Mouse (Mus musculus) liver, embryonic 16.5 days (tissue): Measurements from ENCODE around the gene Rnf115. TPM values are rescaled to one million over a fixed set of nuclear protein-coding genes. Genes with fewer than 3 reads are reported as not detected.
"Not testable (repeated sequence)": the region's sequence is repeated elsewhere in the genome, so short reads cannot be mapped to it uniquely, and the experiment has no call there.

Experiments
- ATAC-seq: fragments of 200-750 bp; cut with Nextera tagmentation; 2 replicates; pipeline ENCODE4 v1.8.0; 2017; ENCODE audit warnings: low read depth, mild to moderate bottlenecking, moderate number of reproducible peaks, moderate library complexity
- H3K27ac ChIP-seq: fragments of 300-500 bp; sonication (generic); 2 replicates; pipeline ENCODE4 v1.5.1; 2014; ENCODE audit warnings: mild to moderate bottlenecking, low read length
- H3K27me3 ChIP-seq: fragments of 300-500 bp; sonication (generic); 2 replicates; pipeline ENCODE4 v1.6.1; 2014; ENCODE audit warnings: low read depth, low read length, mixed read lengths; ENCODE audit not compliant: control insufficient read depth, insufficient read depth
- H3K36me3 ChIP-seq: fragments of 300-500 bp; sonication (generic); 2 replicates; pipeline ENCODE4 v1.6.1; 2014; ENCODE audit warnings: mild to moderate bottlenecking; ENCODE audit not compliant: control insufficient read depth, insufficient read depth
- H3K4me1 ChIP-seq: fragments of 300-500 bp; sonication (generic); 2 replicates; pipeline ENCODE4 v1.6.1; 2014; ENCODE audit warnings: low read depth, low read length, mixed read lengths; ENCODE audit not compliant: control insufficient read depth
- H3K4me2 ChIP-seq: fragments of 300-500 bp; sonication (generic); 2 replicates; pipeline ENCODE4 v1.6.1; 2014; ENCODE audit warnings: low read depth, low read length, mixed read lengths
- H3K4me3 ChIP-seq: fragments of 300-500 bp; sonication (generic); 2 replicates; pipeline ENCODE4 v1.5.1; 2014; ENCODE audit warnings: low read depth, mild to moderate bottlenecking, low read length
- H3K9ac ChIP-seq: fragments of 300-500 bp; sonication (generic); 2 replicates; pipeline ENCODE4 v1.6.1; 2014; ENCODE audit warnings: low read depth, low read length
- H3K9me3 ChIP-seq: fragments of 300-500 bp; sonication (generic); replicated peaks from 2 replicates; pipeline ENCODE4 v1.6.1; 2016; ENCODE audit warnings: low read length; ENCODE audit not compliant: control insufficient read depth
- WGBS: fragments of 180-500 bp; shearing (Covaris S2); extraction: QIAGEN DNeasy Blood & Tissue Kit; methylation state at CpG from one replicate; pipeline ENCODE4 v1.1.7; 2014; ENCODE audit not compliant: insufficient replicate concordance; 5-methylcytosine and 5-hydroxymethylcytosine counted together
- polyA plus RNA-seq: library from polyadenylated mRNA; unstranded; fragments of >200 nt; fragmentation: Nextera tagmentation; extraction: Ambion mirVana; gene quantifications from 2 replicates; pipeline ENCODE4 v1.2.1, GENCODE M21; 2015

Rnf115 gene
- polyA plus RNA-seq = 24.9 and 28.5 TPM in 2 replicates

GRCm38 (mm10) chr3:96727343-96727827, at the start of gene Rnf115, which contains the start of gene Polr3c:
TSS of gene Rnf115 (plus strand) at chr3:96727664.
TSS of gene Polr3c (minus strand) at chr3:96727628.
- peak within 1 kb of the TSS; percentile 80 for H3K4me2 ChIP-seq
- H3K4me3 ChIP-seq = peak within 1 kb of the TSS; percentile 95
- H3K27ac ChIP-seq = peak within 1 kb of the TSS; percentile 93
- H3K4me1 ChIP-seq = peaks cover 19% of the 10 kb centered on the region
- H3K27me3 ChIP-seq = no peaks in the 10 kb centered on the region
- ATAC-seq = peak; percentile 99
- WGBS = under 1% methylated on average over 52 of the region's 52 CpGs
- H3K9ac ChIP-seq = peak within 1 kb of the TSS; percentile 94
- H3K9me3 ChIP-seq = no peaks in the 10 kb centered on the region
- H3K36me3 ChIP-seq = peaks cover 2% of the 10 kb centered on the region

- ATAC-seq = no peak
These were observed 49.0 kb upstream of the Rnf115 start for GRCm38 (mm10) chr3:96678456-96678855.

GRCm38 (mm10) chr3:96679159-96679674, 48.2 kb upstream of the Rnf115 start:
- Histone ChIP-seq H3K9ac (no peak overlapping the region), H3K9me3 (no peaks in the 10 kb centered on the region), H3K27me3 (peaks cover 9% of the 10 kb centered on the region), H3K4me3 (no peak overlapping the region), H3K36me3 (no peaks in the 10 kb centered on the region), H3K27ac (no peak overlapping the region), H3K4me1 (no peaks in the 10 kb centered on the region; the same call in 1 of the 2 replicates), H3K4me2 (no peak overlapping the region)
- ATAC-seq = no peak
- WGBS = 8% methylated on average over 5 of the region's 5 CpGs

More at GRCm38 (mm10) chr3:96678456-96678855, 49.0 kb upstream of the Rnf115 start:
- no peak overlapping the region for H3K4me3 ChIP-seq
- peaks cover 2% of the 10 kb centered on the region for H3K27me3 ChIP-seq
- H3K9me3 ChIP-seq = no peaks in the 10 kb centered on the region
- WGBS = 54% methylated on average over 7 of the region's 7 CpGs
- no peak overlapping the region for H3K9ac ChIP-seq
- H3K36me3 ChIP-seq = no peaks in the 10 kb centered on the region
- no peaks in the 10 kb centered on the region; the same call in 1 of the 2 replicates for H3K4me1 ChIP-seq
- no peak overlapping the region for H3K4me2 ChIP-seq
- H3K27ac ChIP-seq = no peak overlapping the region

- Histone ChIP-seq H3K9me3 (no peaks in the 10 kb centered on the region), H3K4me1 (no peaks in the 10 kb centered on the region; the same call in 1 of the 2 replicates), H3K27ac (no peak overlapping the region), H3K36me3 (no peaks in the 10 kb centered on the region), H3K9ac (no peak overlapping the region), H3K4me2 (no peak overlapping the region), H3K27me3 (peaks cover 21% of the 10 kb centered on the region), H3K4me3 (no peak overlapping the region)
- ATAC-seq = no peak
- 18% methylated on average over 12 of the region's 12 CpGs for WGBS
These were observed 47.1 kb upstream of the Rnf115 start for GRCm38 (mm10) chr3:96680269-96680956.

GRCm38 (mm10) chr3:96683496-96683895, 44.0 kb upstream of the Rnf115 start:
- WGBS = 62% methylated on average over 3 of the region's 3 CpGs
- H3K36me3 ChIP-seq = no peaks in the 10 kb centered on the region
- no peak overlapping the region for H3K9ac ChIP-seq
- no peak for ATAC-seq
- peaks cover 28% of the 10 kb centered on the region for H3K27me3 ChIP-seq
- no peak overlapping the region for H3K27ac ChIP-seq
- no peaks in the 10 kb centered on the region; the same call in 1 of the 2 replicates for H3K4me1 ChIP-seq
- H3K4me2 ChIP-seq = no peak overlapping the region
- no peak overlapping the region for H3K4me3 ChIP-seq
- H3K9me3 ChIP-seq = no peaks in the 10 kb centered on the region

GRCm38 (mm10) chr3:96684151-96684821, 43.2 kb upstream of the Rnf115 start:
- Histone ChIP-seq H3K4me3 (no peak overlapping the region), H3K36me3 (no peaks in the 10 kb centered on the region), H3K27ac (no peak overlapping the region), H3K9ac (no peak overlapping the region), H3K4me1 (no peaks in the 10 kb centered on the region; the same call in 1 of the 2 replicates), H3K4me2 (no peak overlapping the region), H3K9me3 (no peaks in the 10 kb centered on the region), H3K27me3 (peaks cover 28% of the 10 kb centered on the region)
- 43% methylated on average over 17 of the region's 17 CpGs for WGBS
- ATAC-seq = no peak

- Histone ChIP-seq H3K4me2 (no peak overlapping the region), H3K9ac (no peak overlapping the region), H3K36me3 (no peaks in the 10 kb centered on the region), H3K27ac (no peak overlapping the region), H3K9me3 (no peaks in the 10 kb centered on the region), H3K27me3 (peaks cover 28% of the 10 kb centered on the region), H3K4me3 (no peak overlapping the region), H3K4me1 (no peaks in the 10 kb centered on the region)
- WGBS = 16% methylated on average over 28 of the region's 28 CpGs
- no peak for ATAC-seq
These were observed 42.7 kb upstream of the Rnf115 start for GRCm38 (mm10) chr3:96684822-96685156.

- H3K4me3 ChIP-seq, H3K9me3 ChIP-seq, H3K9ac ChIP-seq, ATAC-seq, H3K36me3 ChIP-seq, H3K27ac ChIP-seq, H3K4me2 ChIP-seq, H3K4me1 ChIP-seq: not testable (repeated sequence)
- H3K27me3 ChIP-seq = peaks cover 28% of the 10 kb centered on the region
- 63% methylated on average over 5 of the region's 5 CpGs for WGBS
These were observed 41.4 kb upstream of the Rnf115 start for GRCm38 (mm10) chr3:96686057-96686456.

GRCm38 (mm10) chr3:96688854-96689253, 38.6 kb upstream of the Rnf115 start:
- Histone ChIP-seq H3K9me3 (no peaks in the 10 kb centered on the region), H3K4me2 (no peak overlapping the region), H3K27me3 (peaks cover 23% of the 10 kb centered on the region), H3K27ac (no peak overlapping the region), H3K4me3 (no peak overlapping the region), H3K36me3 (no peaks in the 10 kb centered on the region), H3K4me1 (no peaks in the 10 kb centered on the region), H3K9ac (no peak overlapping the region)
- no peak for ATAC-seq
- 51% methylated on average over 11 of the region's 11 CpGs for WGBS
